In the genomic region with DNA sequence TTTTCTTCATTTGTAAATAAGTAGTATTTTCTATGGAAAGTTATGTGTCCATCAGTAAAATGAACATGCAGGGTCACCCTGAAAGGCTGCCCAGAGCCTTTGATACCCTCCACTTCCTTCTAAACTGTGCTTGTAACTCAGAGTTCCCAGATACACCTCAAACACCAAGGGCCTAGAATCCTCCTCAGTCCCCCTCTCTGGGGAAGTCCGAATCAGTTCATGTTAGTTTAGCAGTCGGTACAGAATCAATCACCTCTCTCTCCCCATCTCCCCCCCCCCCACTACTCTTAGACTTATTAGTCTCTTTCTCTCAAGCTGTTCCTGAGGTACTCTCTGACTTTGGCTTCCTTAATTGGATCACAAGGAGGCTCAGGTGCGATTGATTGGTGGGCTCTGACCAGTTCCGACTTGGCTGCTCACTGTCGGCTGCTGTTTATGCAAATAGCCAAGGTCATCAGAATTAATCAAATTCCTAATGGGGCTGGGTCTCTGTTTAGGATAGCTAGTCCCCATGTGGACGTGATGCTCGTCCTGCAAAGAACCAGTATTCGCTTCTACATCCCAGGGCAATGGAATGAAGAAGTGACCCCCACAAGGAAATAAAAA, we compare ENCODE assay signal across 14 mouse cellular contexts. TPM values are rescaled to one million over a fixed set of nuclear protein-coding genes. Genes with fewer than 3 reads are reported as not detected.
DNase-seq lines count a peak whose midpoint lies in the region; ATAC-seq lines count a peak whose summit lies in the region.
"Had no signal": no experiment of that assay in that cellular context is flagged by ENCODE, and none has a peak within 500 bp of the region (broad histone marks: within the 10 kb centered on the region; RNA-seq: fewer than 3 reads in every experiment).

No protein-coding gene starts in this region.

- H3K27me3 ChIP-seq in hindbrain, embryonic 11.5 days (ENCODE audit: control insufficient read depth, insufficient read depth, low read length): no peaks in the 10 kb centered on the region
- no peaks in the 10 kb centered on the region for H3K27me3 ChIP-seq in hindbrain, embryonic 16.5 days (replicated peaks; ENCODE audit: control insufficient read depth, insufficient read depth, low read length)
- no peaks in the 10 kb centered on the region for H3K27me3 ChIP-seq in neural tube, embryonic 12.5 days (replicated peaks)
- no peaks in the 10 kb centered on the region for H3K27me3 ChIP-seq in neural tube, embryonic 15.5 days (replicated peaks)
- no peaks in the 10 kb centered on the region for H3K27me3 ChIP-seq in forebrain, embryonic 12.5 days
- no peaks in the 10 kb centered on the region for H3K27me3 ChIP-seq in midbrain, embryonic 14.5 days (ENCODE audit: control insufficient read depth, insufficient read depth, low read length)
- H3K27me3 ChIP-seq: neural tube, embryonic 13.5 days had no signal

- ATAC-seq in hindbrain, embryonic 11.5 days (ENCODE audit: low FRiP score): peak; percentile 79
- ATAC-seq in hindbrain, embryonic 16.5 days: no peak
- ATAC-seq in neural tube, embryonic 12.5 days (ENCODE audit: low FRiP score, low read depth): peak; percentile 33; the same call in 1 of the 2 replicates
- ATAC-seq in neural tube, embryonic 15.5 days (ENCODE audit: low FRiP score): no peak
- ATAC-seq in forebrain, embryonic 12.5 days (ENCODE audit: low FRiP score): peak; percentile 27
- ATAC-seq in midbrain, embryonic 14.5 days (ENCODE audit: low FRiP score, low TSS enrichment): peak; percentile 17; the same call in 1 of the 2 replicates
- no peak for ATAC-seq in megakaryocyte progenitor cell, adult 5-6 weeks (replicated peaks; ENCODE audit: poor library complexity)
- ATAC-seq: intestine, postnatal 0 days had no signal

- peak; percentile 34 for DNase-seq in hindbrain, embryonic 11.5 days (ENCODE audit: low spot score)
- DNase-seq in midbrain, embryonic 14.5 days: no peak
- DNase-seq: adrenal gland, postnatal 36 days; heart, postnatal 10 days; liver; lung, adult 2 months; thymus, postnatal 14 days had no signal

- H3K9me3 ChIP-seq in hindbrain, embryonic 11.5 days (ENCODE audit: control insufficient read depth, low read length): no peaks in the 10 kb centered on the region
- H3K9me3 ChIP-seq in hindbrain, embryonic 16.5 days (ENCODE audit: control insufficient read depth, low read length): no peaks in the 10 kb centered on the region
- no peaks in the 10 kb centered on the region for H3K9me3 ChIP-seq in neural tube, embryonic 12.5 days
- no peaks in the 10 kb centered on the region for H3K9me3 ChIP-seq in neural tube, embryonic 15.5 days (replicated peaks)
- no peaks in the 10 kb centered on the region for H3K9me3 ChIP-seq in forebrain, embryonic 12.5 days
- H3K9me3 ChIP-seq in midbrain, embryonic 14.5 days (ENCODE audit: control insufficient read depth, low read length): no peaks in the 10 kb centered on the region
- H3K9me3 ChIP-seq: neural tube, embryonic 13.5 days had no signal

- H3K9ac ChIP-seq in hindbrain, embryonic 11.5 days (ENCODE audit: low read depth, low read length): no peak overlapping the region
- no peak overlapping the region for H3K9ac ChIP-seq in hindbrain, embryonic 16.5 days (ENCODE audit: low read depth, low read length)
- H3K9ac ChIP-seq in neural tube, embryonic 12.5 days: no peak overlapping the region
- no peak overlapping the region for H3K9ac ChIP-seq in neural tube, embryonic 15.5 days (replicated peaks)
- H3K9ac ChIP-seq in forebrain, embryonic 12.5 days: no peak overlapping the region
- no peak overlapping the region for H3K9ac ChIP-seq in midbrain, embryonic 14.5 days (replicated peaks; ENCODE audit: low read length)

- 0 out of 2 replicates have a peak, but pooled peaks cover 2% of the 10 kb centered on the region for H3K36me3 ChIP-seq in hindbrain, embryonic 11.5 days (ENCODE audit: control insufficient read depth, insufficient read depth, low read length)
- H3K36me3 ChIP-seq in hindbrain, embryonic 16.5 days (ENCODE audit: control insufficient read depth, insufficient read depth, low read length): peaks cover 6% of the 10 kb centered on the region; the same call in 1 of the 2 replicates
- H3K36me3 ChIP-seq in neural tube, embryonic 12.5 days: peaks cover 26% of the 10 kb centered on the region; the same call in 1 of the 2 replicates
- H3K36me3 ChIP-seq in neural tube, embryonic 15.5 days: peaks cover 12% of the 10 kb centered on the region
- H3K36me3 ChIP-seq in forebrain, embryonic 12.5 days (replicated peaks): peaks cover 27% of the 10 kb centered on the region
- peaks cover 30% of the 10 kb centered on the region for H3K36me3 ChIP-seq in midbrain, embryonic 14.5 days (ENCODE audit: control insufficient read depth, insufficient read depth, low read length)

- H3K4me1 ChIP-seq in hindbrain, embryonic 11.5 days (replicated peaks; ENCODE audit: control insufficient read depth, insufficient read depth, low read length): no peaks in the 10 kb centered on the region; the same call in 1 of the 2 replicates
- H3K4me1 ChIP-seq in hindbrain, embryonic 16.5 days (ENCODE audit: control insufficient read depth, insufficient read depth, low read depth, low read length): peaks cover 4% of the 10 kb centered on the region; the same call in 1 of the 2 replicates
- peaks cover 11% of the 10 kb centered on the region for H3K4me1 ChIP-seq in neural tube, embryonic 12.5 days
- peaks cover 14% of the 10 kb centered on the region for H3K4me1 ChIP-seq in neural tube, embryonic 15.5 days
- peaks cover 22% of the 10 kb centered on the region for H3K4me1 ChIP-seq in forebrain, embryonic 12.5 days
- H3K4me1 ChIP-seq in midbrain, embryonic 14.5 days (ENCODE audit: control insufficient read depth, insufficient read depth, low read length): peaks cover 12% of the 10 kb centered on the region

- WGBS in hindbrain, embryonic 11.5 days: 27% methylated on average over 8 of the region's 8 CpGs
- WGBS in hindbrain, embryonic 16.5 days: 22% methylated on average over 8 of the region's 8 CpGs
- 23% methylated on average over 8 of the region's 8 CpGs for WGBS in neural tube, embryonic 12.5 days
- 27% methylated on average over 8 of the region's 8 CpGs for WGBS in neural tube, embryonic 15.5 days
- 35% methylated on average over 8 of the region's 8 CpGs for WGBS in forebrain, embryonic 12.5 days
- 24% methylated on average over 8 of the region's 8 CpGs for WGBS in midbrain, embryonic 14.5 days

- peak overlapping the region; percentile 72 for H3K27ac ChIP-seq in hindbrain, embryonic 11.5 days (ENCODE audit: low read depth, low read length)
- H3K27ac ChIP-seq in hindbrain, embryonic 16.5 days (ENCODE audit: low read depth, low read length): no peak overlapping the region
- H3K27ac ChIP-seq in neural tube, embryonic 12.5 days: no peak overlapping the region
- H3K27ac ChIP-seq in neural tube, embryonic 15.5 days (replicated peaks): no peak overlapping the region
- peak overlapping the region; percentile 65; the same call in 1 of the 2 replicates for H3K27ac ChIP-seq in forebrain, embryonic 12.5 days
- peak overlapping the region; percentile 32; the same call in 1 of the 2 replicates for H3K27ac ChIP-seq in midbrain, embryonic 14.5 days (replicated peaks; ENCODE audit: low read depth, low read length)

- no peak overlapping the region for H3K4me3 ChIP-seq in hindbrain, embryonic 11.5 days (ENCODE audit: low read depth, low read length)
- H3K4me3 ChIP-seq in hindbrain, embryonic 16.5 days (ENCODE audit: low read length): no peak overlapping the region
- no peak overlapping the region for H3K4me3 ChIP-seq in neural tube, embryonic 12.5 days
- no peak overlapping the region for H3K4me3 ChIP-seq in neural tube, embryonic 15.5 days (replicated peaks)
- H3K4me3 ChIP-seq in forebrain, embryonic 12.5 days (replicated peaks): no peak overlapping the region
- H3K4me3 ChIP-seq in midbrain, embryonic 14.5 days (replicated peaks; ENCODE audit: low read depth, low read length): no peak overlapping the region
- H3K4me3 ChIP-seq: neural tube, embryonic 13.5 days had no signal

- H3K4me2 ChIP-seq in hindbrain, embryonic 11.5 days (replicated peaks; ENCODE audit: low read depth, low read length): 0 out of 2 replicates have a peak overlapping the region, but pooled peaks have one; percentile 11
- H3K4me2 ChIP-seq in hindbrain, embryonic 16.5 days (ENCODE audit: low read length): no peak overlapping the region
- 0 out of 2 replicates have a peak overlapping the region, but pooled peaks have one; percentile 0 for H3K4me2 ChIP-seq in neural tube, embryonic 12.5 days (replicated peaks)
- no peak overlapping the region for H3K4me2 ChIP-seq in neural tube, embryonic 15.5 days
- H3K4me2 ChIP-seq in forebrain, embryonic 12.5 days: peak overlapping the region; percentile 6; the same call in 1 of the 2 replicates
- 0 out of 2 replicates have a peak overlapping the region, but pooled peaks have one; percentile 3 for H3K4me2 ChIP-seq in midbrain, embryonic 14.5 days (ENCODE audit: low read length)
- H3K4me2 ChIP-seq: neural tube, embryonic 13.5 days had no signal

RNA-seq across cellular contexts. Expression of a gene that starts 3.2 kb away (rescaled TPM):
- polyA plus RNA-seq in hindbrain, embryonic 11.5 days (2014; fragmentation: Nextera tagmentation; extraction: Ambion mirVana): 3.6 and 4.0 TPM in 2 replicates
- polyA plus RNA-seq in hindbrain, embryonic 16.5 days (2015; fragmentation: Nextera tagmentation; extraction: Ambion mirVana): 4.7 and 6.0 TPM in 2 replicates
- polyA plus RNA-seq in neural tube, embryonic 12.5 days (2016; fragmentation: Nextera tagmentation; extraction: Ambion mirVana): 5.9 TPM in 2 replicates
- 7.1 and 7.4 TPM in 2 replicates for polyA plus RNA-seq in neural tube, embryonic 15.5 days (2015; fragmentation: Nextera tagmentation; extraction: Ambion mirVana)
- polyA plus RNA-seq in forebrain, embryonic 12.5 days (2016; fragmentation: Nextera tagmentation; extraction: Ambion mirVana): 4.6 and 6.2 TPM in 2 replicates
- polyA plus RNA-seq in midbrain, embryonic 14.5 days (2014; fragmentation: Nextera tagmentation; extraction: Ambion mirVana): 7.1 and 9.6 TPM in 2 replicates
- not detected in 2 replicates for total RNA-seq in megakaryocyte progenitor cell, adult 5-6 weeks (2015)
- 0.07 TPM in 1 of 2 replicates, not detected in the other for total RNA-seq in megakaryocyte progenitor cell, adult 5-6 weeks (2017)

RNA-seq across cellular contexts. Expression of a gene that starts 24.3 kb away (rescaled TPM):
- 10.8 and 10.9 TPM in 2 replicates for polyA plus RNA-seq in hindbrain, embryonic 11.5 days (2014; fragmentation: Nextera tagmentation; extraction: Ambion mirVana)
- polyA plus RNA-seq in hindbrain, embryonic 16.5 days (2015; fragmentation: Nextera tagmentation; extraction: Ambion mirVana): 10.6 and 11.8 TPM in 2 replicates
- polyA plus RNA-seq in neural tube, embryonic 12.5 days (2016; fragmentation: Nextera tagmentation; extraction: Ambion mirVana): 12.4 and 12.9 TPM in 2 replicates
- 11.0 and 11.3 TPM in 2 replicates for polyA plus RNA-seq in neural tube, embryonic 15.5 days (2015; fragmentation: Nextera tagmentation; extraction: Ambion mirVana)
- polyA plus RNA-seq in forebrain, embryonic 12.5 days (2016; fragmentation: Nextera tagmentation; extraction: Ambion mirVana): 13.6 and 13.7 TPM in 2 replicates
- polyA plus RNA-seq in midbrain, embryonic 14.5 days (2014; fragmentation: Nextera tagmentation; extraction: Ambion mirVana): 15.6 and 16.6 TPM in 2 replicates
- 12.3 and 12.8 TPM in 2 replicates for total RNA-seq in megakaryocyte progenitor cell, adult 5-6 weeks (2015)
- total RNA-seq in megakaryocyte progenitor cell, adult 5-6 weeks (2017): 8.0 and 11.4 TPM in 2 replicates

RNA-seq across cellular contexts. Expression of a gene that starts 36.9 kb away (rescaled TPM):
- polyA plus RNA-seq in hindbrain, embryonic 11.5 days (2014; fragmentation: Nextera tagmentation; extraction: Ambion mirVana): 0.05 TPM in 1 of 2 replicates, not detected in the other
- 0.66 and 1.2 TPM in 2 replicates for polyA plus RNA-seq in hindbrain, embryonic 16.5 days (2015; fragmentation: Nextera tagmentation; extraction: Ambion mirVana)
- 0.04 and 0.41 TPM in 2 replicates for polyA plus RNA-seq in neural tube, embryonic 12.5 days (2016; fragmentation: Nextera tagmentation; extraction: Ambion mirVana)
- 0.40 and 1.2 TPM in 2 replicates for polyA plus RNA-seq in neural tube, embryonic 15.5 days (2015; fragmentation: Nextera tagmentation; extraction: Ambion mirVana)
- polyA plus RNA-seq in forebrain, embryonic 12.5 days (2016; fragmentation: Nextera tagmentation; extraction: Ambion mirVana): not detected in 2 replicates
- 0.30 and 0.58 TPM in 2 replicates for polyA plus RNA-seq in midbrain, embryonic 14.5 days (2014; fragmentation: Nextera tagmentation; extraction: Ambion mirVana)
- total RNA-seq in megakaryocyte progenitor cell, adult 5-6 weeks (2015): 0.02 and 0.05 TPM in 2 replicates
- total RNA-seq in megakaryocyte progenitor cell, adult 5-6 weeks (2017): 0.08 TPM in 1 of 2 replicates, not detected in the other
- total RNA-seq: adrenal gland, postnatal 36 days; heart, postnatal 10 days had no signal

Comparison
In these comparisons a context has a peak if more than half of its experiments do, and no peak if none do; other contexts are left out.
1. ATAC-seq: peak in hindbrain, embryonic 11.5 days (single experiment), neural tube, embryonic 12.5 days (single experiment), forebrain, embryonic 12.5 days (single experiment) and midbrain, embryonic 14.5 days (single experiment); none in hindbrain, embryonic 16.5 days (single experiment), neural tube, embryonic 15.5 days (single experiment) and megakaryocyte progenitor cell, adult 5-6 weeks (single experiment).
2. H3K27ac ChIP-seq: peak in hindbrain, embryonic 11.5 days (single experiment), forebrain, embryonic 12.5 days (single experiment) and midbrain, embryonic 14.5 days (single experiment); none in hindbrain, embryonic 16.5 days (single experiment), neural tube, embryonic 12.5 days (single experiment) and neural tube, embryonic 15.5 days (single experiment).
3. H3K4me2 ChIP-seq: peak in hindbrain, embryonic 11.5 days (single experiment), neural tube, embryonic 12.5 days (single experiment), forebrain, embryonic 12.5 days (single experiment) and midbrain, embryonic 14.5 days (single experiment); none in hindbrain, embryonic 16.5 days (single experiment) and neural tube, embryonic 15.5 days (single experiment).